Mouse (Mus musculus) kidney, embryonic 15.5 days (tissue): ENCODE measurements around the gene Dact3. TPM values are rescaled to one million over a fixed set of nuclear protein-coding genes. Genes with fewer than 3 reads are reported as not detected.

Experiments
- polyA plus RNA-seq: library from polyadenylated mRNA; unstranded; fragments of >200 nt; fragmentation: Nextera tagmentation; extraction: Ambion mirVana; gene quantifications from 2 replicates; pipeline ENCODE4 v1.2.1, GENCODE M21; 2015

Gene Dact3
- polyA plus RNA-seq, 1 experiment from 2014 or later: 2.6 TPM

Other genes starting within 250 kb of the Dact3 start
- gene Ceacam15, start 199.6 kb upstream of the Dact3 start, polyA plus RNA-seq: not detected in 2 replicates
- gene Ceacam9, start 153.4 kb upstream of the Dact3 start, polyA plus RNA-seq: not detected in 2 replicates
- gene Ap2s1, start 136.9 kb upstream of the Dact3 start, polyA plus RNA-seq: 255 and 262 TPM in 2 replicates
- gene Slc1a5, start 94.0 kb upstream of the Dact3 start, polyA plus RNA-seq: 46.9 and 48.6 TPM in 2 replicates
- 91.5 and 99.8 TPM in 2 replicates for gene Strn4, start 59.4 kb upstream of the Dact3 start, polyA plus RNA-seq
- 32.0 and 34.1 TPM in 2 replicates for gene Fkrp, start 58.6 kb upstream of the Dact3 start, polyA plus RNA-seq
- gene Prkd2, start 32.4 kb upstream of the Dact3 start, polyA plus RNA-seq: 14.6 and 17.7 TPM in 2 replicates
- gene Gng8, start 16.5 kb downstream of the Dact3 start, polyA plus RNA-seq: 6.8 and 7.8 TPM in 2 replicates
- 1.5 and 2.1 TPM in 2 replicates for gene Ptgir, start 31.2 kb downstream of the Dact3 start, polyA plus RNA-seq
- 116 and 124 TPM in 2 replicates for gene Calm3, start 48.8 kb downstream of the Dact3 start, polyA plus RNA-seq
- gene Pnmal2, start 69.4 kb downstream of the Dact3 start, polyA plus RNA-seq: 7.7 and 9.2 TPM in 2 replicates
- gene Pnmal1, start 84.4 kb downstream of the Dact3 start, polyA plus RNA-seq: 0.58 and 0.90 TPM in 2 replicates
- 0.23 and 0.31 TPM in 2 replicates for gene Gm42372, start 107.8 kb downstream of the Dact3 start, polyA plus RNA-seq
- 35.7 and 41.2 TPM in 2 replicates for gene Ccdc8, start 117.4 kb downstream of the Dact3 start, polyA plus RNA-seq
- gene Ppp5c, start 152.6 kb downstream of the Dact3 start, polyA plus RNA-seq: 110 and 115 TPM in 2 replicates
- 18.4 and 22.5 TPM in 2 replicates for gene Hif3a, start 187.1 kb downstream of the Dact3 start, polyA plus RNA-seq
- gene Psg16, start 198.7 kb downstream of the Dact3 start, polyA plus RNA-seq: 0.09 and 0.13 TPM in 2 replicates